ENCODE assay signal across 8 mouse cellular contexts in genomic region chr4:126277906-126278564, GRCm38 (mm10). TPM values are rescaled to one million over a fixed set of nuclear protein-coding genes. Genes with fewer than 3 reads are reported as not detected.
DNase-seq lines count a peak whose midpoint lies in the region; ATAC-seq and TF ChIP-seq lines count a peak whose summit lies in the region.

No protein-coding gene starts in this region.

- 8% methylated on average over 13 of the region's 13 CpGs for WGBS in forebrain, postnatal 0 days
- 11% methylated on average over 13 of the region's 13 CpGs for WGBS in intestine, embryonic 16.5 days
- WGBS in lung, embryonic 15.5 days, result 11% methylated on average over 13 of the region's 13 CpGs

- H3K4me2 ChIP-seq in forebrain, postnatal 0 days (ENCODE audit: low read depth), result no peak overlapping the region
- H3K4me2 ChIP-seq in intestine, embryonic 16.5 days (ENCODE audit: low read depth, low read length), result peak overlapping the region; percentile 4; the same call in 1 of the 2 replicates
- peak overlapping the region; percentile 34 for H3K4me2 ChIP-seq in lung, embryonic 15.5 days

- H3K9ac ChIP-seq in forebrain, postnatal 0 days, result no peak overlapping the region
- H3K9ac ChIP-seq in intestine, embryonic 16.5 days (ENCODE audit: low read depth, low read length), result no peak overlapping the region
- H3K9ac ChIP-seq in lung, embryonic 15.5 days, result no peak overlapping the region

- peak; percentile 78 for TF ChIP-seq CTCF in forebrain, postnatal 0 days (IDR thresholded peaks at IDR 0.05; ENCODE audit: low read depth)

- no peaks in the 10 kb centered on the region for H3K4me1 ChIP-seq in forebrain, postnatal 0 days (ENCODE audit: insufficient read depth)
- H3K4me1 ChIP-seq in intestine, embryonic 16.5 days (ENCODE audit: control insufficient read depth, insufficient read depth, low read length), result no peaks in the 10 kb centered on the region
- H3K4me1 ChIP-seq in lung, embryonic 15.5 days, result 0 out of 2 replicates have a peak, but pooled peaks cover 2% of the 10 kb centered on the region

- H3K9me3 ChIP-seq in forebrain, postnatal 0 days (ENCODE audit: low read length), result no peaks in the 10 kb centered on the region
- no peaks in the 10 kb centered on the region for H3K9me3 ChIP-seq in intestine, embryonic 16.5 days (ENCODE audit: control insufficient read depth, low read length)
- H3K9me3 ChIP-seq in lung, embryonic 15.5 days, result no peaks in the 10 kb centered on the region

- ATAC-seq in forebrain, postnatal 0 days, result peak; percentile 73; the same call in 1 of the 2 replicates
- peak; percentile 53; the same call in 1 of the 2 replicates for ATAC-seq in intestine, embryonic 16.5 days
- no peak for ATAC-seq in lung, embryonic 15.5 days (ENCODE audit: borderline replicate concordance, extremely low read depth, low FRiP score, low TSS enrichment)

- peaks cover 25% of the 10 kb centered on the region for H3K36me3 ChIP-seq in forebrain, postnatal 0 days (ENCODE audit: insufficient read depth)
- H3K36me3 ChIP-seq in intestine, embryonic 16.5 days (ENCODE audit: control insufficient read depth, insufficient read depth, low read length), result peaks cover 9% of the 10 kb centered on the region; the same call in 1 of the 2 replicates
- H3K36me3 ChIP-seq in lung, embryonic 15.5 days, result peaks cover 21% of the 10 kb centered on the region

- H3K27ac ChIP-seq in forebrain, postnatal 0 days (ENCODE audit: low read depth, low read length), result no peak overlapping the region
- no peak overlapping the region for H3K27ac ChIP-seq in intestine, embryonic 16.5 days (ENCODE audit: low read length)
- no peak overlapping the region for H3K27ac ChIP-seq in lung, embryonic 15.5 days

- no peak overlapping the region for H3K4me3 ChIP-seq in forebrain, postnatal 0 days (ENCODE audit: low read depth, low read length)
- no peak overlapping the region for H3K4me3 ChIP-seq in intestine, embryonic 16.5 days (ENCODE audit: low read length)
- H3K4me3 ChIP-seq in lung, embryonic 15.5 days, result no peak overlapping the region

- peak; percentile 63 for DNase-seq in urinary bladder, postnatal 14 days (ENCODE audit: low spot score)
- no peak for DNase-seq in urinary bladder, postnatal 10 days (ENCODE audit: low spot score)
- peak; percentile 72 for DNase-seq in cerebellum, adult 11-12 months
- DNase-seq in forebrain, postnatal 0 days, result peak; percentile 66
- peak; percentile 79 for DNase-seq in retina, embryonic 14.5 days (ENCODE audit: low spot score)
- no peak for DNase-seq in layer of hippocampus, adult 18-20 months (ENCODE audit: low spot score in 2 of 2)

- H3K27me3 ChIP-seq in forebrain, postnatal 0 days (ENCODE audit: insufficient read depth, low read length), result no peaks in the 10 kb centered on the region
- H3K27me3 ChIP-seq in intestine, embryonic 16.5 days (replicated peaks; ENCODE audit: control insufficient read depth, insufficient read depth, low read length), result peaks cover 3% of the 10 kb centered on the region; the same call in 1 of the 2 replicates
- no peaks in the 10 kb centered on the region for H3K27me3 ChIP-seq in lung, embryonic 15.5 days

RNA-seq across cellular contexts. Expression of gene Col8a2, which starts 8.6 kb away (rescaled TPM):
- 6.5 and 11.6 TPM in 2 replicates for total RNA-seq in forebrain, postnatal 0 days (2014; rRNA removed)
- polyA plus RNA-seq in forebrain, postnatal 0 days (2015; fragmentation: Nextera tagmentation; extraction: Ambion mirVana), result 2.5 and 3.0 TPM in 2 replicates
- polyA plus RNA-seq in intestine, embryonic 16.5 days (2015; fragmentation: Nextera tagmentation; extraction: Ambion mirVana), result 3.5 and 4.5 TPM in 2 replicates
- polyA plus RNA-seq in lung, embryonic 15.5 days (2015; fragmentation: Nextera tagmentation; extraction: Ambion mirVana), result 5.4 and 5.8 TPM in 2 replicates
- total RNA-seq in layer of hippocampus, adult 18-20 months (2021), result 1 to 10 TPM; 1.7 to 2.3 TPM

RNA-seq across cellular contexts. Expression of gene Trappc3, which starts 15.9 kb away (rescaled TPM):
- total RNA-seq in forebrain, postnatal 0 days (2014; rRNA removed), result 143 TPM in 2 replicates
- polyA plus RNA-seq in forebrain, postnatal 0 days (2015; fragmentation: Nextera tagmentation; extraction: Ambion mirVana), result 199 and 202 TPM in 2 replicates
- polyA plus RNA-seq in intestine, embryonic 16.5 days (2015; fragmentation: Nextera tagmentation; extraction: Ambion mirVana), result 105 and 107 TPM in 2 replicates
- 106 and 108 TPM in 2 replicates for polyA plus RNA-seq in lung, embryonic 15.5 days (2015; fragmentation: Nextera tagmentation; extraction: Ambion mirVana)
- 10 to 100 TPM; 83.4 to 87.4 TPM for total RNA-seq in layer of hippocampus, adult 18-20 months (2021)

RNA-seq across cellular contexts. Expression of gene Map7d1, which starts 21.9 kb away (rescaled TPM):
- total RNA-seq in forebrain, postnatal 0 days (2014; rRNA removed), result 105 and 115 TPM in 2 replicates
- 63.6 and 71.1 TPM in 2 replicates for polyA plus RNA-seq in forebrain, postnatal 0 days (2015; fragmentation: Nextera tagmentation; extraction: Ambion mirVana)
- 13.1 and 16.7 TPM in 2 replicates for polyA plus RNA-seq in intestine, embryonic 16.5 days (2015; fragmentation: Nextera tagmentation; extraction: Ambion mirVana)
- 40.8 and 45.3 TPM in 2 replicates for polyA plus RNA-seq in lung, embryonic 15.5 days (2015; fragmentation: Nextera tagmentation; extraction: Ambion mirVana)
- total RNA-seq in layer of hippocampus, adult 18-20 months (2021), result 100 to 1,000 TPM; 245 to 258 TPM

RNA-seq across cellular contexts. Expression of gene Adprhl2, which starts 43.5 kb away (rescaled TPM):
- 72.1 and 74.8 TPM in 2 replicates for total RNA-seq in forebrain, postnatal 0 days (2014; rRNA removed)
- 77.8 and 83.3 TPM in 2 replicates for polyA plus RNA-seq in forebrain, postnatal 0 days (2015; fragmentation: Nextera tagmentation; extraction: Ambion mirVana)
- 59.0 and 60.1 TPM in 2 replicates for polyA plus RNA-seq in intestine, embryonic 16.5 days (2015; fragmentation: Nextera tagmentation; extraction: Ambion mirVana)
- polyA plus RNA-seq in lung, embryonic 15.5 days (2015; fragmentation: Nextera tagmentation; extraction: Ambion mirVana), result 68.6 TPM in 2 replicates
- total RNA-seq in layer of hippocampus, adult 18-20 months (2021), result 10 to 100 TPM; 29.1 to 32.3 TPM

RNA-seq across cellular contexts. Expression of gene Tekt2, which starts 47.5 kb away (rescaled TPM):
- 2.1 and 3.4 TPM in 2 replicates for total RNA-seq in forebrain, postnatal 0 days (2014; rRNA removed)
- 9.7 and 16.3 TPM in 2 replicates for polyA plus RNA-seq in forebrain, postnatal 0 days (2015; fragmentation: Nextera tagmentation; extraction: Ambion mirVana)
- 4.8 and 5.6 TPM in 2 replicates for polyA plus RNA-seq in intestine, embryonic 16.5 days (2015; fragmentation: Nextera tagmentation; extraction: Ambion mirVana)
- 5.3 and 6.2 TPM in 2 replicates for polyA plus RNA-seq in lung, embryonic 15.5 days (2015; fragmentation: Nextera tagmentation; extraction: Ambion mirVana)
- under 1 TPM; 0.94 to 0.99 TPM for total RNA-seq in layer of hippocampus, adult 18-20 months (2021)

Comparison
In these comparisons a context has a peak if more than half of its experiments do, and no peak if none do; other contexts are left out.
1. DNase-seq: peak in urinary bladder, postnatal 14 days (single experiment), cerebellum, adult 11-12 months (single experiment), forebrain, postnatal 0 days (single experiment) and retina, embryonic 14.5 days (single experiment); none in urinary bladder, postnatal 10 days (single experiment) and layer of hippocampus, adult 18-20 months (0 of 2).